Mouse (Mus musculus): ENCODE data around the gene Smarca2.
"Not testable (repeated sequence)": the region's sequence is repeated elsewhere in the genome, so short reads cannot be mapped to it uniquely, and the experiment has no call there.

Smarca2 gene

GRCm38 (mm10) chr19:26616271-26616670 lies 11.4 kb downstream of the Smarca2 start:
- DNase-seq (ENCODE audit: low read depth in 1 of 2, low spot score in 2 of 2): no peak

- DNase-seq (ENCODE audit: low read depth in 1 of 2, low spot score in 2 of 2): no peak
Observed at GRCm38 (mm10) chr19:26617287-26617686, 12.4 kb downstream of the Smarca2 start.

GRCm38 (mm10) chr19:26630712-26631235 lies 25.9 kb downstream of the Smarca2 start:
- no peak for DNase-seq (ENCODE audit: low read depth in 1 of 2, low spot score in 2 of 2)

DNA sequence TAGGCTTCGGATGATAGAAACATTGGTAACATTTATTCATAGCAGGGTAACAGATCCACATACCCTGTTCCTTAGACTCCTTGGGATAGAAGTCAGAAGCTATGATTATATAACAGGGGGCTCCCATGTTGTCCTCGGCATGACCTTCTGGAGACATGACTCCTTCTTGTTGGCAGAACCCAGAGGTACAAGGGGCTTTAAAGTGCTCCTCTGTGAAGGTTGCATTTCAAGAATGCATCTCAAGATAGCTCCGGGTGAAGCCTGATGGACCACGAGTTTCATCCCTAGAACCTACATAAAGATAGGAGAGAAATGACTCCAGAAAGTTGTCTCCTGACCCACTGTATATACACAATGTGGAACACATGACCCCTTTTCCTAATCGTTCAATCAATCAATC lies 27.4 kb downstream of the Smarca2 start:
- no peak for DNase-seq (ENCODE audit: low read depth in 1 of 2, low spot score in 2 of 2)

DNA sequence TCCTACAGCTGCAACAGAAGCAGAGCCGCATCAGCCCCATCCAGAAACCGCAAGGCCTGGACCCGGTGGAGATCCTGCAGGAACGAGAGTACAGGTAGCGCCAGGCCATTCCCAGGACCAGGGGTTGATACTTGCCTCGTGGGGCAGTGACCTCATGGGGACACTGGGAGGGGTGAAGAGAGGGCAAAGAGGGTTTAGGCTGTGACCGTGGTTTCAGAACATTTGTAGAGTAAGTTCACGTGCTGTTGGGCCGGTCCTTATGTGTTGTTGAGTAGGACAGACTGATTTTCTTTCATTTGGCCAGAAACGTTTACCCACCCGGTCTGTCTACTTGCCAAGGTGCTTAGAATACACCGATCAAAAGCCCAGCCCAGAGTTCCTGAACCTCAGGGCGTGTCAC lies 35.7 kb downstream of the Smarca2 start:
- DNase-seq (ENCODE audit: low read depth in 1 of 2, low spot score in 2 of 2): no peak

DNA sequence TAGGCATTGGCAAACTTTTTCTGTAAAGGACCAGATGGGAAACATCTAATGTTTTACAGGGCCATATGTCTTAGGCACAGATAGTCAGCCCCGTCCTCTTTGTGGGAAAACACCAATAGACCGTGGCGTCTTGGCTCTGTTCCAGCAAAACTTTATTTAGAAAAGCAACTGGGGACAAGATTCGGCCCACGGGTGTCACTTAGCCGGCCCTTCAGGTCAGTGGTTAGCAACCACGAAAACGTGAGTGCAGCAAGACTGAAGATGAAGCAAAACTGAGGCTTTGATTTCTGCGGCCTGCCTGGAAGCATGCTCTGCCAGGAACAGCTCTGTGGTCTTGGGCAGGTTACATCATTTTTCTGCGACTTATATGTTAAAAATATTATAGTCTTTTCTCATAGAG lies 36.4 kb downstream of the Smarca2 start:
- no peak for DNase-seq (ENCODE audit: low read depth in 1 of 2, low spot score in 2 of 2)

- DNase-seq (ENCODE audit: low read depth in 1 of 2, low spot score in 2 of 2): no peak
Observed at GRCm38 (mm10) chr19:26643011-26643410, 38.2 kb downstream of the Smarca2 start.

DNA sequence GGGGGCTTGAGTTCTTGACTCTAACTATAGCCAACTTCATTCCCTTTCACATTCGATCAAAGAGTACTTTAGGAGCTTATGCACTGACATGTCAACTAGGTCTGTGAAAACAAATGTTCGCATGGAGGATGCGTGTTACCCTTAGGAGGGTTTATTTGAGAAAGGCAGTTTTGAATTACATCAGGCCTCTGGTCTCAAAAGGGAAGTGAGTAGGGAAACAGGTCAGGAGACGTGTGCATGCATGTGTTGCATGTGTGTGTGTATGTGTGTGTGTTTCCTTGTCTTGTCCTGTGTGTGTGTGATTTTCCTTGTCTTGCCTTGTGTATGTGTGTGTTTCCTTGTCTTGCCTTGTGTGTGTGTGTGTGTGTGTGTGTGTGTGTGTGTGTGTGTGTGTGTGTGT lies 39.1 kb downstream of the Smarca2 start:
- no peak for DNase-seq (ENCODE audit: low read depth in 1 of 2, low spot score in 2 of 2)

DNA sequence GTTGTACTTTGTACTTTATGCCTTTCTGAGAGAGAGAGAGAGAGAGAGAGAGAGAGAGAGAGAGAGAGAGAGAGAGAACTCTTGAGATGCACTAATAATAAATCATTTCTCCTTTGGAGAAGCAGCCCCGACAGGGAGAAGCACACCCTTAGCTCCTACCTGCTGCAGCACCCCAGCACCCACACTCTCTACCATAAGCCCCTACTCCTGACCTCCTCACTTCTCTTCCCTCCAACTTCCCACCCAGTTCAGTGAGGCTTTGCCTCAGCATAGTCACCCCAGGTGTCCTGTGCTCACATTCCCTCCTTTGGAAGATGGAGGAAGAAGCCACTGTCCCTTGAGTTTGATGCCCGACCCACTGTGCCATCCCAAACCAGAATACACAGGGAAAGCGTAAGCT lies 40.2 kb downstream of the Smarca2 start:
- DNase-seq (ENCODE audit: low read depth in 1 of 2, low spot score in 2 of 2): no peak

DNA sequence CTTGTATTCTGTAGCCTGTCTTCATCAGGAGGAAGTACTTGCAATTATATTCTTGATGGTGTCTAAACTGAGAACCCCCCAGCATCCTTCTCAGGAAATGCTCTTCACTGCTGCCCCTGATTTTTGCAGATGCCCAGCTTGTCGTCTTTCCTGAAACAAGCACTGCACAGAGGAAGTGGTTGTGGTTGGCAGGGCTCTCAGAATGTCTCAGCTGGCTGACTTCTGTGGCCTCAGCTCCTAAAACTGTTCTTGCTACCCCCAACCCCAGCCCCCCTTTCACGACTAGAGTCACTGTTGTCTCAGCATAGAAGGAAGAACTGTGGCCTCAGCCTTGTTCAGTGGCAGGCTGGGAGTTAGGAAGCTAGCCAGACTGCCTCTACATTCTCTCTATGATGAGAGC lies 41.3 kb downstream of the Smarca2 start:
- DNase-seq (ENCODE audit: low read depth in 1 of 2, low spot score in 2 of 2): no peak

DNA sequence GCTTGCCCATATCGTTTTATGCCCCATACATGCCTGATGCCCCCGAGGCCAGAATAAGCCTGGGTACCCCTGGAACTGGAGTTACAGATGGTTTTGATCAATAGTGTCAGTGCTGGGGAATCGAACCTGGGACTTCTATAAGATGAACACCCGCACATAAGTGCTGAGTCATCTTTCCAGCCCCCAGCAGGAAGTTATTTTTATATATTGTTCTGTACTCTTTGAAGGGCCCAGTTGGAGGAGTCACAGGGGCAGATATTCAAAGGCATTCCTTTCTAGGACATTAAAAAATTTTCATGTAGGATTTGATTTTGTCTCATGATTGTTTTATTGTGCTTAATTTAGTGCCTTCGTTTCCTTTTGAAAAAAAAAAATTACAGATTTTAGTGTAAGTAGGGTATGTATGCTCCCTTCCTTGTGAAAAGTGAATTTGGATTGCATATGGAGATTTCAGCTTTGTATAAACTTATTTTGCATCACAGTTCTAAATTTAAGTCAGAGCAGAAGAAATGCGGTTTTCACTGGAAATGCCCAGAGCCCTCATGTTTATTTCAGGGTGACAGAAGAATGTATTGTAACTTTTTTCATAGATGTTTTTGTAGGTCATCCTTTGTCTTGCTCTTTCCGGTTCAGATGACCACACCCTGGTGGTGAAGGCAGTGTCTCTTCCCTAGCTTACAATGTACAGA lies 45.9 kb downstream of the Smarca2 start:
- DNase-seq (ENCODE audit: low read depth in 1 of 2, low spot score in 2 of 2): no peak

DNA sequence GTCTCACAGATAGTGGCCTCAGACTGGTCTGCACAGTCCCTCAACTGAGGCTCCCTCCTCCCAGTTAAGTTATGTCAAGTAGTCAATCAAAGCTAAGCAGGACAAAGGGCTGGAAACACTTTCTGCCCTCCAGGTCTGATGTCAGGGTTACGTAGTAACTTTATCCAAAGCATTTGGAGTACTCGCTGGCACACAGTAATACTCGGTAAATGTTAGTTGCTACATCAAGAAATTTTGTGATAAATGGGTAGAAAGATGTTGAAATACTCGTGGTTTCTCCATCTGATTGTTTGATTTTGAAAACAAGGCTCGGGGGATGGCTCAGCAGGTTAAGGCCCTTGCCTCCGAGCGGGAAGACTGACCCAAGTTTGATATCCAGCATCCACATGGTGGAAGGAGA lies 53.5 kb downstream of the Smarca2 start:
- no peak for DNase-seq (ENCODE audit: low read depth in 1 of 2, low spot score in 2 of 2)

DNA sequence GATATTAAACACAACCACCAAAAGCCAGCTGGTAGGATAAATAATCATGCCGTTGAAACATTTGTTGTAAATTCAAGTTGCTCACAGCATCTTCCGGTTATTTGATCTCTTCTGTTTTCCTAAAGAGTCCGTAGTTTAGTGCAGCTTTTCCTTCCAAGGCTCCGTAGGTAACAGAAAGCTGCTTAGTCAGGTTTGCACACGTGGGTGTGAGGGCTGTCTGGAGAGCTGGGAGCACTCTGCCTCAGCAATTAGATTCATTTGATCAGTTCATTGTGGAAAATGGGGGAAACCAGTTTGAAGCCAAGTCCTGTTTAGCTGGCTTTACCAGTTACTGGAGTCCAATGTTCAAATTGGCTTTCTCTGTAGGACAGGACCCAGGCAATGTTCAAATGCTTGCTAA lies 55.1 kb downstream of the Smarca2 start:
- no peak for DNase-seq (ENCODE audit: low read depth in 1 of 2, low spot score in 2 of 2)

DNA sequence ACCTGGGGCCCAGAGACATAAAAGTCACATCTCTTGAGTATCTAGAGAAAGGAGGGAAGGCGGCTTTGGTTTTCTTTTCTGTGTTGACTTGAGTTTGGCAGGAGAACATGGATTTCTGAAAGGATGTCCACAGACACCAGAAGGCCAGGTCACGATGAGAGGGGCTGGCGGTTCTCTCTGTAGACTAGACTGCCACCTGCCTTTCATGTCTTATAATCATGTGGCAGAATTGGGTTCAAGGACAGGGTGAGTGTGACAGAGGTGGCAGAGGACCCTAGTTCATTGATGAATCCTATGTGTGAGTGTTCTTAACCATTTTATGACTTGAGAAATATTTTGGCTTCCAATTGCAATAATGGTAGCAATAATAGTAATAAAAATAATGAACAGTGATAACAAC lies 56.3 kb downstream of the Smarca2 start:
- no peak for DNase-seq (ENCODE audit: low read depth in 1 of 2, low spot score in 2 of 2)

DNA sequence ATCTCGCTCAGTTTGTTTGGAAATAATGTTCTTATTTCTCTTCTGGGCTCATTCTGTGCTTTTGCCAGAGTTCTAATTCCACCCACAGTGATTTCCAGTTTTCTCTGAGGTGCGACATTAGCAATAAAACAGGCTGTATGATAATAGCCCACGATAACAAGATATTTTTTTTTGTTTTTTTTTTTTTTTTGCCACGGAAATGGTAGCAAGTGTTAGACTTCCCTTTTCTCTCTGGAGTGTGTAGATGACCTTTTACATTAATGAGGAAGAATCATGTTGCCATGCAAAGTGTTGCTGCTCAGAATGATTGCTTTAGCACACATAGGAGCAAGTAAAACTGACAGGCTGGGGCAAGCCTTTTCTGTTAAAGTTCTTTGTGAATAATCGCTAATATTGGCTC lies 61.5 kb downstream of the Smarca2 start:
- DNase-seq (ENCODE audit: low read depth in 1 of 2, low spot score in 2 of 2): no peak

- no peak for DNase-seq (ENCODE audit: low read depth in 1 of 2, low spot score in 2 of 2)
Observed at GRCm38 (mm10) chr19:26670089-26670488, 65.2 kb downstream of the Smarca2 start.

DNA sequence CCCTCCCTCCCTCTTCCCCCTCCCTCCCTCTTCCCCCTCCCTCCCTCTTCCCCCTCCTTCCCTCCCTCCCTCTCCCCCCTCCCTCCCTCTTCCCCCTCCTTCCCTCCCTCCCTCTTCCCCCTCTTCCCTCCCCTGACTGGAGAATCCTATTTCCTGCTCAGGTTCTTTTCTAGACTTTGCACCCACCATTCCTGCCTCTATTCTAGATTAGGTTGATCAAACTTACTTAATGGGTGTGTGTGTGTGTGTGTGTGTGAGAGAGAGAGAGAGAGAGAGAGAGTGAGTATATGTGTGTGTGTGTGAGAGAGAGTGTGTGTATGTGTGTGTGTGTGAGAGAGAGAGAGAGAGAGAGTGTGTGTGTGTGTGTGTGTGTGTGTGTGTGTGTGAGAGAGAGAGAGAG lies 66.6 kb downstream of the Smarca2 start:
- not testable (repeated sequence) for DNase-seq (ENCODE audit: low read depth in 1 of 2, low spot score in 2 of 2)

GRCm38 (mm10) chr19:26675917-26676316 lies 71.1 kb downstream of the Smarca2 start:
- DNase-seq (ENCODE audit: low read depth in 1 of 2, low spot score in 2 of 2): no peak

DNA sequence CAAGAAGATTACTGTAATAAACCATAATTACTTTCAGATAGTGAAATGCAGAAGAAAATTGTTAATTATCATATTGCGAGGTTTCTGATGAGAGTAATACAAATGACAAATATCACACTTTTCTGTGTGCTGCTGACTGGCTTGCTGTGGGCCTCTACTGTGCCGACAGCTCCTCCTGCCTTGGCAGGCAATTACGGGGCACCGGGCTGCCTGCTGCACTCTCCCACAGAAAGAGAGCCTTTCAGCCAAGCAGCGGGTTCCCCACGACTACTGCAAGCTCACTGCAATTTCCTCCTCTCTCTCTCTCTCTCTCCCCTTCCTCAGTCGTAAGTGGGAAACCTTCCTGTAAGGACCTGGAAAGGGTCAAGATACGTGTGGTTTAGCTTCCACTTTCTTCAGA lies 73.7 kb downstream of the Smarca2 start:
- DNase-seq (ENCODE audit: low read depth in 1 of 2, low spot score in 2 of 2): no peak

DNA sequence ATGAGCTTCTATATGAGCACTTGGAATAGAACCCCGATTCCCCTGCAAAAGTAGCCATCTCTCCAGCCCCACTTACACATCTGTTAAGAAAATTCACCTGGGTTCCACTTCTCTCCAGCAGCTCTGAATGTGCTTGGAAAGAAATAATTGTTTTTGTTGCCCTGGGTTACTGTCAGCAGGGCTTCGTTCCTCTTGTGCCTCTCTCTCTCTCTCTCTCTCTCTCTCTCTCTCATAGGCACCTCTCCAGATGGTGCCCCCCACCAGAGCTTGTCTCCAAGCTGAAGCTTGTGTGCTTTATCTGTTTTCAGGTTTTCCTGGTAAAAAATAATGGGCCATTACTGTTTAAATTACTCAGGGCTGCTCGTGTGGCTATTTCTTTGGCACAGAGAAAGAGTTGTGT lies 74.8 kb downstream of the Smarca2 start:
- DNase-seq (ENCODE audit: low read depth in 1 of 2, low spot score in 2 of 2): no peak

DNA sequence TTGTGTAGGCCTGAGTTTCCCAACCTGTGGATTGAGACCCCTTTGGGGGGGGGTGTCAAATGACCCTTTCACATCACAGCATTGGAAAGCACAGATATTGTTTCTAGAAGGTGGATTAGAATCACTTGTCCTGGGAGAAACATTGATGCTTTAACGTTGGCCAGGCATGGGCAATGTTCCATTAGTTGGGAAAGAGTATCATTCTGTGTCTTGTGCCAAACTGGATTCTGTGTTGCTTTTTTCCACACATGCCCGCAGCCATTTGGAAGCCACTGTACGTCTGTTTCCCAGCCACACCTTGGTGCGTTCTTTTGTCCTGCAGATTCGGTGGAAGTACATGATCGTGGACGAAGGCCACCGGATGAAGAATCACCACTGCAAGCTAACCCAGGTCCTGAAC lies 76.7 kb downstream of the Smarca2 start:
- DNase-seq (ENCODE audit: low read depth in 1 of 2, low spot score in 2 of 2): no peak

DNA sequence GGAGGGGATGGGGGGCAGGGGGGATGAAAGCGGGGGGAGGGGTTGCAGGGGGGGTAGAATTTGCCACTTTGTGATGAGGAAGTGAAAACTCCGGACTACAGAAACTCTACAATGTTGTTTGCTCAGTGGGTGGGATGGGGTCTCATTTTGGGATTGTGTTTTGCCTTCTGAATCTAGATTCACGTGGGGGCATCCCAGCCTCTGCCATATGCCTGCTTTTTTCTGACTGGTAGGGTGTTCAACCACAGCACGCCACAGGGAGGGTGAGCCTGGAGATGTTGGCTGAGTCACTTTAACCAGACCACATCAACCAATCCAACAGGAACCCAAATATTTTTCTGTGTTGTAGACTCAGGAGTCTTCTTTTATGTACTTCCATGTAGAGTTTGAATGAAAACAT lies 77.3 kb downstream of the Smarca2 start:
- no peak for DNase-seq (ENCODE audit: low read depth in 1 of 2, low spot score in 2 of 2)

DNA sequence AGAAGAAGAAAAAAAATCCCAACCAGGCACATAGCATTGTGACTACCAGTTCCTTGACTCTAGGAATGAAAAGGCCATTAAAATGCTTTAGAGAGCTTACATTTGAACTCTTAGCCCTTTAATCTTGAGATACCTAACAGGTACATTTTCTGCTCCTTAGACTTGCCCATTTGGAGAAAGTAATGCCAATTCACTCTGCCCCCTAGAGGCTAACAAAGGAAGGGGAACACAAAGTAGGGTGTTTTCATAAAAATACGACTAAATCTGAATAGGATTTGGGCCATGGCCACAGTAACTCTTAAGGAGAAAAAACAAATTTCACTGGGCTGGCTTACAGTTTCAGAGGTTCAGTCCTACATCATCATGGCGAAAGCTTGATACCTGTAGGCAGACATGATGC lies 77.9 kb downstream of the Smarca2 start:
- DNase-seq (ENCODE audit: low read depth in 1 of 2, low spot score in 2 of 2): no peak
